Comparison of ENCODE assay signal across 20 mouse cellular contexts in genomic region chr1:58301073-58301472, GRCm38 (mm10). TPM values are rescaled to one million over a fixed set of nuclear protein-coding genes. Genes with fewer than 3 reads are reported as not detected.
"Had no signal": no experiment of that assay in that cellular context is flagged by ENCODE, and none has a peak within 500 bp of the region (broad histone marks: within the 10 kb centered on the region; RNA-seq: fewer than 3 reads in every experiment).

No protein-coding gene starts in this region.

- H3K9ac ChIP-seq: limb, embryonic 12.5 days; liver, embryonic 13.5 days; midbrain, embryonic 12.5 days; neural tube, embryonic 12.5 days had no signal

- H3K4me3 ChIP-seq: limb, embryonic 12.5 days; liver, embryonic 13.5 days; midbrain, embryonic 12.5 days; neural tube, embryonic 12.5 days had no signal

- ATAC-seq: intestine, postnatal 0 days; midbrain, embryonic 16.5 days had no signal

- H3K27ac ChIP-seq: limb, embryonic 12.5 days; liver, embryonic 13.5 days; midbrain, embryonic 12.5 days; neural tube, embryonic 12.5 days had no signal

- H3K4me1 ChIP-seq: liver, embryonic 13.5 days; midbrain, embryonic 12.5 days; neural tube, embryonic 12.5 days had no signal

- DNase-seq: kidney, adult 8-10 months; kidney, postnatal 36 days; layer of hippocampus, adult 9-11 months; layer of hippocampus, postnatal 36 days; liver; liver, embryonic 13.5 days; lung, adult 18-20 months; right cerebral cortex, postnatal 4 days; spleen, adult 18-20 months; thymus, postnatal 14 days had no signal

- H3K9me3 ChIP-seq: limb, embryonic 12.5 days; liver, embryonic 13.5 days; midbrain, embryonic 12.5 days; neural tube, embryonic 12.5 days had no signal

- H3K4me2 ChIP-seq: limb, embryonic 12.5 days; liver, embryonic 13.5 days; midbrain, embryonic 12.5 days; neural tube, embryonic 12.5 days had no signal

- H3K27me3 ChIP-seq: limb, embryonic 12.5 days; liver, embryonic 13.5 days; midbrain, embryonic 12.5 days; neural tube, embryonic 12.5 days had no signal

- H3K36me3 ChIP-seq: limb, embryonic 12.5 days; liver, embryonic 13.5 days; midbrain, embryonic 12.5 days; neural tube, embryonic 12.5 days had no signal

RNA-seq across cellular contexts. Expression of gene Aox2, which starts 22.9 kb away (rescaled TPM):
- total RNA-seq: layer of hippocampus, adult 18-20 months; layer of hippocampus, postnatal 36 days; left cerebral cortex, postnatal 36 days; megakaryocyte-erythroid progenitor cell, adult 5-6 weeks; neutrophil, adult 5-6 weeks had no signal
- polyA plus RNA-seq: liver, embryonic 13.5 days; lung, embryonic 16.5 days; midbrain, embryonic 12.5 days; neural tube, embryonic 12.5 days had no signal
